Mouse (Mus musculus) MEL (cell line): ENCODE results near the gene T2. TPM values are rescaled to one million over a fixed set of nuclear protein-coding genes. Genes with fewer than 3 reads are reported as not detected.

ENCODE experiments used
- DNase-seq: peaks from one replicate; pipeline ENCODE4 v3.0.0; 2011; ENCODE audit warnings: low read depth, low spot score
- H3K27ac ChIP-seq: 2 replicates; pipeline ENCODE4 v1.5.1; 2012; ENCODE audit warnings: low read depth, mild to moderate bottlenecking, control low read depth, low read length, moderate library complexity; ENCODE audit not compliant: control insufficient read depth
- H3K27me3 ChIP-seq, 2 experiments: fragments of 150-350 bp in 1 of 2; sonication (generic) in 1 of 2; 2 replicates each; pipeline ENCODE4 v1.6.1; 2012; ENCODE audit warnings: low read length in 2 of 2, mild to moderate bottlenecking in 2 of 2, improper control_type of control experiment in 1 of 2, moderate library complexity in 1 of 2; ENCODE audit not compliant: insufficient read depth in 2 of 2, control insufficient read depth in 1 of 2
- H3K36me3 ChIP-seq, 2 experiments: 2 replicates each; pipeline ENCODE4 v1.6.1; 2012 to 2014; ENCODE audit warnings: low read length in 2 of 2, improper control_type of control experiment in 1 of 2, inconsistent platforms in 1 of 2, mild to moderate bottlenecking in 1 of 2; ENCODE audit not compliant: insufficient read depth in 2 of 2, control insufficient read depth in 1 of 2
- H3K4me1 ChIP-seq, 2 experiments: fragments of 150-350 bp in 1 of 2; sonication (generic) in 1 of 2; 2 replicates each; pipeline ENCODE4 v1.6.1; 2012; ENCODE audit warnings: low read length in 2 of 2, improper control_type of control experiment in 1 of 2, mild to moderate bottlenecking in 1 of 2; ENCODE audit not compliant: insufficient read depth in 2 of 2, control insufficient read depth in 1 of 2
- H3K4me3 ChIP-seq, 2 experiments: fragments of 150-350 bp in 1 of 2; sonication (generic) in 1 of 2; 2 replicates each; pipeline ENCODE4 v1.5.1; 2012; ENCODE audit warnings: low read depth in 2 of 2, low read length in 2 of 2, mild to moderate bottlenecking in 2 of 2, moderate library complexity in 2 of 2, control low read depth in 1 of 2, improper control_type of control experiment in 1 of 2; ENCODE audit not compliant: control insufficient read depth in 1 of 2, insufficient read depth in 1 of 2
- H3K79me2 ChIP-seq: 2 replicates; pipeline ENCODE4 v1.6.1; 2012; ENCODE audit warnings: mild to moderate bottlenecking, low read length, moderate library complexity; ENCODE audit not compliant: control insufficient read depth, poor library complexity, insufficient read depth
- H3K9ac ChIP-seq: 2 replicates; pipeline ENCODE4 v1.6.1; 2012; ENCODE audit warnings: low read depth, mild to moderate bottlenecking, control low read depth, low read length, moderate library complexity; ENCODE audit not compliant: control insufficient read depth, poor library complexity, severe bottlenecking
- H3K9me3 ChIP-seq: fragments of 150-350 bp; sonication (generic); replicated peaks from 2 replicates; pipeline ENCODE4 v1.6.1; 2012; ENCODE audit warnings: mild to moderate bottlenecking, low read length, improper control_type of control experiment, moderate library complexity; ENCODE audit not compliant: insufficient read depth
- BHLHE40 ChIP-seq: IDR thresholded peaks from 2 replicates; pipeline ENCODE4 v1.6.1; 2012; ENCODE audit warnings: low read depth, mild to moderate bottlenecking, inconsistent platforms, low read length, improper control_type of control experiment, borderline replicate concordance
- CHD1 ChIP-seq: IDR thresholded peaks from 2 replicates; pipeline ENCODE4 v1.6.1; 2012; ENCODE audit warnings: low read depth, mild to moderate bottlenecking, inconsistent platforms, low read length, improper control_type of control experiment
- CHD2 ChIP-seq: IDR thresholded peaks from 2 replicates; pipeline ENCODE4 v1.6.1; 2011; ENCODE audit warnings: low read length, improper control_type of control experiment
- EP300 ChIP-seq, 2 experiments: IDR thresholded peaks; 2 replicates each; pipeline ENCODE4 v1.6.1; 2011; ENCODE audit warnings: improper control_type of control experiment in 2 of 2, low read length in 2 of 2, low read depth in 1 of 2, mild to moderate bottlenecking in 1 of 2
- ETS1 ChIP-seq: IDR thresholded peaks from 2 replicates; pipeline ENCODE4 v1.6.1; 2012; ENCODE audit warnings: low read depth, mild to moderate bottlenecking, inconsistent platforms, low read length, improper control_type of control experiment, moderate library complexity
- GATA1 ChIP-seq: IDR thresholded peaks from 2 replicates; pipeline ENCODE4 v1.6.1; 2011; ENCODE audit warnings: low read depth, low read length, improper control_type of control experiment
- HCFC1 ChIP-seq: IDR thresholded peaks from 2 replicates; pipeline ENCODE4 v1.6.1; 2012; ENCODE audit warnings: low read depth, mild to moderate bottlenecking, inconsistent platforms, low read length, improper control_type of control experiment, moderate library complexity
- KAT2A ChIP-seq: conservative IDR thresholded peaks from 2 replicates; pipeline ENCODE4 v1.6.1; 2012; ENCODE audit warnings: low read depth, low read length, improper control_type of control experiment, inconsistent platforms
- MAFK ChIP-seq: IDR thresholded peaks from 2 replicates; pipeline ENCODE4 v1.6.1; 2011; ENCODE audit warnings: low read depth, mild to moderate bottlenecking, low read length, improper control_type of control experiment, borderline replicate concordance
- MAX ChIP-seq: IDR thresholded peaks from 2 replicates; pipeline ENCODE4 v1.6.1; 2011; ENCODE audit warnings: low read length, improper control_type of control experiment
- MAZ ChIP-seq: IDR thresholded peaks from 2 replicates; pipeline ENCODE4 v1.6.1; 2012; ENCODE audit warnings: low read depth, mild to moderate bottlenecking, inconsistent platforms, low read length, improper control_type of control experiment
- MYB ChIP-seq: IDR thresholded peaks from 2 replicates; pipeline ENCODE4 v1.6.1; 2011; ENCODE audit warnings: mild to moderate bottlenecking, low read depth, low read length, improper control_type of control experiment
- MYC ChIP-seq: IDR thresholded peaks from 2 replicates; pipeline ENCODE4 v1.6.1; 2011; ENCODE audit warnings: low read depth, mild to moderate bottlenecking, low read length, improper control_type of control experiment, moderate library complexity
- NRF1 ChIP-seq: IDR thresholded peaks from 2 replicates; pipeline ENCODE4 v1.6.1; 2014; ENCODE audit warnings: low read depth, mild to moderate bottlenecking, inconsistent platforms, low read length, improper control_type of control experiment, moderate library complexity; ENCODE audit not compliant: poor library complexity, insufficient read depth, severe bottlenecking
- POLR2AphosphoS2 ChIP-seq: IDR thresholded peaks from 2 replicates; pipeline ENCODE4 v1.6.1; 2011; ENCODE audit warnings: low read length, improper control_type of control experiment
- POLR2AphosphoS5 ChIP-seq: IDR thresholded peaks from 2 replicates; pipeline ENCODE4 v1.6.1; 2012; ENCODE audit warnings: low read depth, borderline replicate concordance, mild to moderate bottlenecking, inconsistent platforms, low read length, moderate library complexity, mixed read lengths
- RAD21 ChIP-seq: IDR thresholded peaks from 2 replicates; pipeline ENCODE4 v1.6.1; 2011; ENCODE audit warnings: mild to moderate bottlenecking, low read depth, low read length, improper control_type of control experiment
- SIN3A ChIP-seq: IDR thresholded peaks from 2 replicates; pipeline ENCODE4 v1.6.1; 2012; ENCODE audit warnings: low read length, improper control_type of control experiment, inconsistent platforms
- TAL1 ChIP-seq: IDR thresholded peaks from 2 replicates; pipeline ENCODE4 v1.6.1; 2012; ENCODE audit warnings: mild to moderate bottlenecking, inconsistent platforms, low read length, moderate library complexity, mixed read lengths
- TCF12 ChIP-seq: IDR thresholded peaks from 2 replicates; pipeline ENCODE4 v1.6.1; 2014; ENCODE audit warnings: low read depth, mild to moderate bottlenecking, inconsistent platforms, low read length, improper control_type of control experiment, moderate library complexity
- USF1 ChIP-seq: IDR thresholded peaks from 2 replicates; pipeline ENCODE4 v1.6.1; 2014; ENCODE audit warnings: low read depth, mild to moderate bottlenecking, inconsistent platforms, low read length, improper control_type of control experiment, moderate library complexity
- ZC3H11A ChIP-seq: IDR thresholded peaks from 2 replicates; pipeline ENCODE4 v1.6.1; 2012; ENCODE audit warnings: low read depth, mild to moderate bottlenecking, inconsistent platforms, low read length, improper control_type of control experiment
- ZKSCAN1 ChIP-seq: IDR thresholded peaks from 2 replicates; pipeline ENCODE4 v1.6.1; 2012; ENCODE audit warnings: low read depth, mild to moderate bottlenecking, inconsistent platforms, low read length, improper control_type of control experiment, moderate library complexity
- ZMIZ1 ChIP-seq: IDR thresholded peaks from 2 replicates; pipeline ENCODE4 v1.6.1; 2012; ENCODE audit warnings: low read depth, mild to moderate bottlenecking, inconsistent platforms, low read length, improper control_type of control experiment, moderate library complexity
- polyA plus RNA-seq, 2 experiments: library from polyadenylated mRNA; stranded (reverse) in 1 of 2; unstranded in 1 of 2; fragments of >175 nt in 1 of 2; fragments of >200 nt in 1 of 2; gene quantifications; 2 replicates each; pipeline versions ENCODE4 v1.2.1 to v1.2.4; 2012; ENCODE audit warnings: low replicate concordance in 2 of 2, low read depth in 1 of 2; ENCODE audit not compliant: insufficient read length in 2 of 2, insufficient read depth in 1 of 2, missing spikeins in 1 of 2
- total RNA-seq: library from RNA; depleted of rRNA; stranded (reverse); fragments of 300-350 nt; gene quantifications from 2 replicates; pipeline ENCODE4 v1.2.3, GENCODE M21; 2012

The T2 gene
- total and polyA plus RNA-seq, 3 experiments, result 0.15 TPM; not detected in 2

DNA sequence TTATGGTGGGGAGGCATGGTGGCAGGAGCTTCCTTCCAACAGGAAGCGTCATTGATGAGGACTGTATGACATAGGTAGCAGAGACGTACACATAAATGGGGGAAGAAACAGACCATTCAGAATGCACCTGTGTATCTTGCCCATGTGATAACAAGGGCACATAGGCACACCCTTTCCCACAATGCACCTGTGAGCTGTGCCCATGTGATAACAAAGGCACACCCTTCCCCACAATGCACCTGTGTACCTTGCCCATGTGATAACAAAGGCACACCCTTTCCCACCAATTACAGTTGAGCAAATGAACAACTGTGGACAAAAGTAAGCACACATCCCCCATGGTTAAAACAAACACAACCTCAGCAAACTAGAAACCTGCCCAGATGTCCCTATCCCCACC lies 54.5 kb downstream of the T2 start:
- H3K9me3 ChIP-seq, result no peaks in the 10 kb centered on the region
- no peak overlapping the region for H3K9ac ChIP-seq
- TF ChIP-seq USF1, result peak; percentile 66; the same call in 1 of the 2 replicates
- 0 out of 2 replicates have a peak, but pooled peaks have one; percentile 29 for TF ChIP-seq ETS1
- peak; percentile 56 for TF ChIP-seq GATA1
- 0 out of 2 replicates have a peak, but pooled peaks have one; percentile 21 for TF ChIP-seq SIN3A
- no peak for TF ChIP-seq HCFC1
- 0 out of 2 replicates have a peak, but pooled peaks have one; percentile 43 for TF ChIP-seq MAX
- TF ChIP-seq TAL1, result peak; percentile 34
- TF ChIP-seq TCF12, result peak; percentile 76
- no peak for TF ChIP-seq MYC
- no peak for TF ChIP-seq CHD2
- TF ChIP-seq EP300 (IDR thresholded peaks at IDR 0.05; ENCODE audit: low read depth in 1 of 2, low read length in 2 of 2), result peak; percentile 33 to 75; a peak in 2 of 4 replicates
- DNase-seq, result peak; percentile 54
- H3K4me1 ChIP-seq, result peaks cover 0 to 6% of the 10 kb centered on the region in 2 experiments; a peak in 1 of 4 replicates
- no peaks in the 10 kb centered on the region for H3K36me3 ChIP-seq
- no peak overlapping the region for H3K27ac ChIP-seq
- 0 out of 4 replicates have a peak, but pooled peaks cover 0 to under 1% of the 10 kb centered on the region in 2 experiments for H3K27me3 ChIP-seq
- H3K4me3 ChIP-seq, result no peak overlapping the region
- H3K79me2 ChIP-seq, result no peaks in the 10 kb centered on the region

DNA sequence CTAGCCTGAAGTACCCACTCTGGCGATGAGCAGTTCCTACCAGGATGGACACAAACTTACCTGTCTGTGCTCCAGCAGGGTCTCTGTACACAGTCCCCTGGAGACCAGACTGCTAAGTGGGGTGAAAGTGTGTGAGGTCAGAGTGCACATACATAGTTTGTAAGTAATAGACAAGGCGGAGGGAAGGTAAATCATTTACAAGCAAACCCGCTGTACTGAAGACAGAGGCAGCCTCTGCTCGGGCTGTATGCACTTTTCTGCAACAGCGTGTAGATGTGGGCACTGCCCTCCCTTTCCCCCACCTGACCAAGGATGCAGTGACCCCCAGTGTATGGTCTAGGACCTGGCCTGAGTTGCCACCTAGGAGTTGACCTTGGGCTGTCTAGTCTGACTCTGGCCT lies 57.9 kb downstream of the T2 start:
- Histone ChIP-seq H3K9ac (no peak overlapping the region), H3K27ac (no peak overlapping the region), H3K79me2 (no peaks in the 10 kb centered on the region), H3K9me3 (no peaks in the 10 kb centered on the region), H3K4me3 (no peak overlapping the region), H3K27me3 (0 out of 4 replicates have a peak, but pooled peaks cover 0 to 2% of the 10 kb centered on the region in 2 experiments), H3K36me3 (no peaks in the 10 kb centered on the region), H3K4me1 (peaks cover 0 to 6% of the 10 kb centered on the region in 2 experiments; a peak in 1 of 4 replicates)
- no peak for TF ChIP-seq HCFC1
- TF ChIP-seq POLR2AphosphoS5, result no peak
- no peak for TF ChIP-seq ZKSCAN1
- TF ChIP-seq USF1, result no peak
- no peak for TF ChIP-seq TAL1
- TF ChIP-seq ZC3H11A, result no peak
- no peak for TF ChIP-seq ZMIZ1
- no peak for TF ChIP-seq BHLHE40
- no peak for TF ChIP-seq ETS1
- no peak for TF ChIP-seq KAT2A
- no peak for TF ChIP-seq RAD21
- no peak for TF ChIP-seq MAX
- TF ChIP-seq CHD1, result no peak
- no peak for TF ChIP-seq POLR2AphosphoS2
- no peak for TF ChIP-seq MAFK
- no peak for TF ChIP-seq MYB
- no peak for TF ChIP-seq MAZ
- TF ChIP-seq GATA1, result no peak
- TF ChIP-seq TCF12, result no peak
- no peak for TF ChIP-seq NRF1
- no peak for DNase-seq
